Mouse (Mus musculus): ENCODE results near the gene Aup1. TPM values are rescaled to one million over a fixed set of nuclear protein-coding genes. Genes with fewer than 3 reads are reported as not detected.

The Aup1 gene
- polyA plus RNA-seq, 1 experiment from 2014 or later: 194 TPM

DNA sequence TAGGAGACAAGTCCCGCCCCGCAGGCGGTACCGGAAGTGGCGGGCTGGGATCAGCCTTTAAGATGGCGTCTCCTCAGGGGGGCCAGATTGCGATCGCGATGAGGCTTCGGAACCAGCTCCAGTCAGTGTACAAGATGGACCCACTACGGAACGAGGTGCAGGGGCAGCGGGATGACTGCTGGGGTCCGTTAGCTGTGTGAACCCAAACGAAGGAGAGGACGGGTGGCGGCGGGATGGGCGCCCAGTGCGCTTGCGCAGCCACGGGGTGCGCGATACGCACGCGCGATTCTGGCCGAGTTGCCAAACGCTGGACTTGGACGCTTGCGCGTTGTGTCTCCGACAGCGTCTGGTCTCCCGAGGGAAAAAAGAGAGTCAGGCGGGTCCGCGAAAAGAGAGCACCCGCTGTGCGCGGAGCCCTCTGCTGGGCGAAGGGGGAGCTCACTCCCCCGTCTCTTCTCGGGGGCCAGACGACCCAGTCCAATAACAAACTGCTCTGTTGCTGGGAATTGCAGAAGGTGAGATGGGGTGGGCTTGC is 24.1 kb downstream of the Aup1 start:
- peak; percentile 91 for ATAC-seq (replicated peaks; ENCODE audit: low FRiP score, low read depth)
- H3K27ac ChIP-seq: peak overlapping the region; percentile 87
- H3K27me3 ChIP-seq (ENCODE audit: insufficient read depth, low read length): peaks cover 12% of the 10 kb centered on the region; the same call in 1 of the 2 replicates
- H3K4me3 ChIP-seq (replicated peaks; ENCODE audit: low read depth, low read length): peak overlapping the region; percentile 66
- peak; percentile 72 for TF ChIP-seq CTCF (IDR thresholded peaks at IDR 0.05; ENCODE audit: low read depth)
- H3K36me3 ChIP-seq (ENCODE audit: insufficient read depth, low read length): peaks cover 4% of the 10 kb centered on the region; the same call in 1 of the 2 replicates
- H3K9ac ChIP-seq (ENCODE audit: low read depth, low read length): peak overlapping the region; percentile 76
- no peaks in the 10 kb centered on the region for H3K9me3 ChIP-seq (replicated peaks; ENCODE audit: low read length)
- H3K4me1 ChIP-seq (replicated peaks; ENCODE audit: insufficient read depth, low read length): 0 out of 2 replicates have a peak, but pooled peaks cover 4% of the 10 kb centered on the region
- under 1% methylated on average over 46 of the region's 46 CpGs for WGBS
- DNase-seq (ENCODE audit: low spot score): peak; percentile 96
- peak overlapping the region; percentile 98 for H3K4me2 ChIP-seq (ENCODE audit: low read length)

GRCm38 (mm10) chr6:83080210-83080609 is 25.9 kb downstream of the Aup1 start:
- Histone ChIP-seq H3K9me3 (replicated peaks; ENCODE audit: low read length) (no peaks in the 10 kb centered on the region), H3K27ac (no peak overlapping the region), H3K4me1 (replicated peaks; ENCODE audit: insufficient read depth, low read length) (0 out of 2 replicates have a peak, but pooled peaks cover 4% of the 10 kb centered on the region), H3K4me2 (ENCODE audit: low read length) (no peak overlapping the region), H3K27me3 (ENCODE audit: insufficient read depth, low read length) (no peaks in the 10 kb centered on the region), H3K36me3 (ENCODE audit: insufficient read depth, low read length) (peaks cover 4% of the 10 kb centered on the region; the same call in 1 of the 2 replicates), H3K4me3 (replicated peaks; ENCODE audit: low read depth, low read length) (no peak overlapping the region), H3K9ac (ENCODE audit: low read depth, low read length) (no peak overlapping the region)
- no peak for ATAC-seq (replicated peaks; ENCODE audit: low FRiP score, low read depth)
- 94% methylated on average over 5 of the region's 5 CpGs for WGBS
- no peak for DNase-seq (ENCODE audit: low spot score)
- no peak for TF ChIP-seq CTCF (IDR thresholded peaks at IDR 0.05; ENCODE audit: low read depth)

- Histone ChIP-seq H3K4me1 (replicated peaks; ENCODE audit: insufficient read depth, low read length) (peaks cover 15% of the 10 kb centered on the region), H3K4me3 (replicated peaks; ENCODE audit: low read depth, low read length) (no peak overlapping the region), H3K27me3 (ENCODE audit: insufficient read depth, low read length) (peaks cover 14% of the 10 kb centered on the region; the same call in 1 of the 2 replicates), H3K4me2 (ENCODE audit: low read length) (no peak overlapping the region), H3K9me3 (replicated peaks; ENCODE audit: low read length) (no peaks in the 10 kb centered on the region), H3K9ac (ENCODE audit: low read depth, low read length) (no peak overlapping the region), H3K27ac (no peak overlapping the region), H3K36me3 (ENCODE audit: insufficient read depth, low read length) (peaks cover 4% of the 10 kb centered on the region; the same call in 1 of the 2 replicates)
- DNase-seq (ENCODE audit: low spot score) (no peak), ATAC-seq (replicated peaks; ENCODE audit: low FRiP score, low read depth) (no peak)
- TF ChIP-seq CTCF (IDR thresholded peaks at IDR 0.05; ENCODE audit: low read depth): no peak
- WGBS: 32% methylated on average over 5 of the region's 5 CpGs
These were observed 29.2 kb downstream of the Aup1 start for GRCm38 (mm10) chr6:83083497-83083896.

DNA sequence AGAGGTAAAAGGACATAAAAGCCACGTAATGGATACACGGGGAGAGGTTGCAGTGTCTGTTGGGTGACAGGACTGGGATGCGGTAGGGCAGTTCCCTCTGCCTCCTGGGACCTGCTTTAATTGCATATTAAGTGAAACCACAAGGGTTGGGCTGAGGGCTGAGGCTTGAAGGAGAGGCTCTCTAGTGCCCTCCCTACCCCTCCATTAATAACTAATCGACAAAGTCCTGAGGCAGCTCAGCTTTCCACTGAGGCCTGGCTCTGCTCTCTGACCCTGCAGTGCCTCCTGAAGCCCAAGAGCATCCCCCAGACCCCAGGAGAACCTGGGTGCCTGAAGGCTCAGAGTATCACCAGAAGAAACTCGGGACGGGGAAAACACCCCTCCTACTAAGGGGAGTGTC is 30.2 kb downstream of the Aup1 start:
- Histone ChIP-seq H3K27ac (no peak overlapping the region), H3K4me2 (ENCODE audit: low read length) (peak overlapping the region; percentile 18; the same call in 1 of the 2 replicates), H3K4me3 (replicated peaks; ENCODE audit: low read depth, low read length) (no peak overlapping the region), H3K9me3 (replicated peaks; ENCODE audit: low read length) (no peaks in the 10 kb centered on the region), H3K36me3 (ENCODE audit: insufficient read depth, low read length) (peaks cover 4% of the 10 kb centered on the region; the same call in 1 of the 2 replicates), H3K27me3 (ENCODE audit: insufficient read depth, low read length) (peaks cover 20% of the 10 kb centered on the region; the same call in 1 of the 2 replicates), H3K4me1 (replicated peaks; ENCODE audit: insufficient read depth, low read length) (peaks cover 11% of the 10 kb centered on the region), H3K9ac (ENCODE audit: low read depth, low read length) (no peak overlapping the region)
- WGBS: 15% methylated on average over 6 of the region's 6 CpGs
- peak; percentile 39 for DNase-seq (ENCODE audit: low spot score)
- no peak for TF ChIP-seq CTCF (IDR thresholded peaks at IDR 0.05; ENCODE audit: low read depth)
- no peak for ATAC-seq (replicated peaks; ENCODE audit: low FRiP score, low read depth)

GRCm38 (mm10) chr6:83086121-83087035 is 32.1 kb downstream of the Aup1 start, which contains the start of gene Lbx2:
TSS of gene Lbx2 (plus strand) at chr6:83086367.
- 0 out of 2 replicates have a peak within 1 kb of the TSS, but pooled peaks have one; percentile 8 for H3K9ac ChIP-seq (ENCODE audit: low read depth, low read length)
- no peaks in the 10 kb centered on the region for H3K9me3 ChIP-seq (replicated peaks; ENCODE audit: low read length)
- no peaks in the 10 kb centered on the region for H3K36me3 ChIP-seq (ENCODE audit: insufficient read depth, low read length)
- H3K4me2 ChIP-seq (ENCODE audit: low read length): peak within 1 kb of the TSS; percentile 55
- WGBS: 5% methylated on average over 37 of the region's 42 CpGs
- H3K27ac ChIP-seq: no peak within 1 kb of the TSS
- H3K4me1 ChIP-seq (replicated peaks; ENCODE audit: insufficient read depth, low read length): peaks cover 11% of the 10 kb centered on the region
- peak within 1 kb of the TSS; percentile 20; the same call in 1 of the 2 replicates for H3K4me3 ChIP-seq (replicated peaks; ENCODE audit: low read depth, low read length)
- DNase-seq (ENCODE audit: low spot score) (no peak), ATAC-seq (replicated peaks; ENCODE audit: low FRiP score, low read depth) (no peak; the same call in 1 of the 2 replicates)
- TF ChIP-seq CTCF (IDR thresholded peaks at IDR 0.05; ENCODE audit: low read depth): no peak
- peaks cover 20% of the 10 kb centered on the region; the same call in 1 of the 2 replicates for H3K27me3 ChIP-seq (ENCODE audit: insufficient read depth, low read length)
